Comparison of ENCODE assay signal across 11 mouse cellular contexts in genomic region chr9:109907300-109907699, GRCm38 (mm10). TPM values are rescaled to one million over a fixed set of nuclear protein-coding genes. Genes with fewer than 3 reads are reported as not detected.
DNase-seq lines count a peak whose midpoint lies in the region; ATAC-seq lines count a peak whose summit lies in the region.
"Had no signal": no experiment of that assay in that cellular context is flagged by ENCODE, and none has a peak within 500 bp of the region (broad histone marks: within the 10 kb centered on the region; RNA-seq: fewer than 3 reads in every experiment).

No protein-coding gene starts in this region.

- DNase-seq in embryonic facial prominence, embryonic 10.5 days (ENCODE audit: low spot score) = no peak
- peak; percentile 60 to 79 for DNase-seq in adrenal gland, postnatal 36 days
- DNase-seq in heart, postnatal 14 days = peak; percentile 80 to 85
- DNase-seq in lung, postnatal 25 days (ENCODE audit: low spot score) = peak; percentile 52
- DNase-seq in cerebellum, adult 18-20 months = no peak
- no peak for DNase-seq in cerebellum, postnatal 25 days
- DNase-seq: layer of hippocampus, adult 9-11 months; right cerebral cortex, postnatal 14 days had no signal

- H3K4me2 ChIP-seq in embryonic facial prominence, embryonic 13.5 days = no peak overlapping the region
- no peak overlapping the region for H3K4me2 ChIP-seq in forebrain, embryonic 12.5 days

- no peak for ATAC-seq in embryonic facial prominence, embryonic 13.5 days (ENCODE audit: insufficient number of reproducible peaks, insufficient read depth, low FRiP score, low TSS enrichment, low read depth)
- no peak for ATAC-seq in forebrain, embryonic 12.5 days (ENCODE audit: low FRiP score)

- H3K4me3 ChIP-seq in embryonic facial prominence, embryonic 13.5 days = no peak overlapping the region
- H3K4me3 ChIP-seq in embryonic facial prominence, embryonic 10.5 days = no peak overlapping the region
- H3K4me3 ChIP-seq in forebrain, embryonic 12.5 days (replicated peaks) = no peak overlapping the region
- H3K4me3 ChIP-seq: megakaryocyte, embryonic 14.5 days had no signal

- 50% methylated on average over 8 of the region's 8 CpGs for WGBS in embryonic facial prominence, embryonic 13.5 days
- 64% methylated on average over 8 of the region's 8 CpGs for WGBS in embryonic facial prominence, embryonic 10.5 days
- 64% methylated on average over 8 of the region's 8 CpGs for WGBS in forebrain, embryonic 12.5 days

- no peak overlapping the region for H3K27ac ChIP-seq in embryonic facial prominence, embryonic 13.5 days
- H3K27ac ChIP-seq in embryonic facial prominence, embryonic 10.5 days (replicated peaks) = no peak overlapping the region
- H3K27ac ChIP-seq in forebrain, embryonic 12.5 days = no peak overlapping the region

- H3K9ac ChIP-seq in embryonic facial prominence, embryonic 13.5 days = 0 out of 2 replicates have a peak overlapping the region, but pooled peaks have one; percentile 16
- no peak overlapping the region for H3K9ac ChIP-seq in forebrain, embryonic 12.5 days

- H3K27me3 ChIP-seq in embryonic facial prominence, embryonic 13.5 days = no peaks in the 10 kb centered on the region
- H3K27me3 ChIP-seq in embryonic facial prominence, embryonic 10.5 days (replicated peaks; ENCODE audit: low read depth, poor library complexity, severe bottlenecking) = no peaks in the 10 kb centered on the region
- H3K27me3 ChIP-seq in forebrain, embryonic 12.5 days = no peaks in the 10 kb centered on the region

- H3K36me3 ChIP-seq in embryonic facial prominence, embryonic 13.5 days = no peaks in the 10 kb centered on the region
- H3K36me3 ChIP-seq in embryonic facial prominence, embryonic 10.5 days (replicated peaks) = no peaks in the 10 kb centered on the region
- no peaks in the 10 kb centered on the region for H3K36me3 ChIP-seq in forebrain, embryonic 12.5 days (replicated peaks)

- no peaks in the 10 kb centered on the region for H3K9me3 ChIP-seq in embryonic facial prominence, embryonic 13.5 days
- H3K9me3 ChIP-seq in embryonic facial prominence, embryonic 10.5 days = no peaks in the 10 kb centered on the region
- H3K9me3 ChIP-seq in forebrain, embryonic 12.5 days = no peaks in the 10 kb centered on the region
- H3K9me3 ChIP-seq: megakaryocyte, embryonic 14.5 days had no signal

- intact Hi-C loops in heart, postnatal 14 days (cut with DNase I) = no loop called here

- H3K4me1 ChIP-seq in embryonic facial prominence, embryonic 13.5 days = peaks cover 2% of the 10 kb centered on the region; the same call in 1 of the 2 replicates
- H3K4me1 ChIP-seq in embryonic facial prominence, embryonic 10.5 days = peaks cover 13% of the 10 kb centered on the region
- no peaks in the 10 kb centered on the region for H3K4me1 ChIP-seq in forebrain, embryonic 12.5 days

RNA-seq across cellular contexts. Expression of gene Map4, which starts 24.0 kb away (rescaled TPM):
- 58.0 and 61.0 TPM in 2 replicates for polyA plus RNA-seq in embryonic facial prominence, embryonic 13.5 days (2015; fragmentation: Nextera tagmentation; extraction: Ambion mirVana)
- polyA plus RNA-seq in embryonic facial prominence, embryonic 10.5 days (2016; fragmentation: Nextera tagmentation; extraction: Ambion mirVana) = 48.5 and 61.7 TPM in 2 replicates
- total RNA-seq in adrenal gland, postnatal 36 days (2021) = 10 to 100 TPM; 75.6 to 96.8 TPM
- total RNA-seq in heart, postnatal 14 days (2021) = 100 to 1,000 TPM; 252 to 276 TPM
- polyA plus RNA-seq in forebrain, embryonic 12.5 days (2016; fragmentation: Nextera tagmentation; extraction: Ambion mirVana) = 94.5 and 112 TPM in 2 replicates

RNA-seq across cellular contexts. Expression of gene Cdc25a, which starts 31.9 kb away (rescaled TPM):
- 33.2 and 35.1 TPM in 2 replicates for polyA plus RNA-seq in embryonic facial prominence, embryonic 13.5 days (2015; fragmentation: Nextera tagmentation; extraction: Ambion mirVana)
- 46.7 and 47.0 TPM in 2 replicates for polyA plus RNA-seq in embryonic facial prominence, embryonic 10.5 days (2016; fragmentation: Nextera tagmentation; extraction: Ambion mirVana)
- 10 to 100 TPM; 10.1 to 17.6 TPM for total RNA-seq in adrenal gland, postnatal 36 days (2021)
- total RNA-seq in heart, postnatal 14 days (2021) = 1 to 10 TPM; 5.7 to 6.1 TPM
- polyA plus RNA-seq in forebrain, embryonic 12.5 days (2016; fragmentation: Nextera tagmentation; extraction: Ambion mirVana) = 42.1 and 44.3 TPM in 2 replicates

RNA-seq across cellular contexts. Expression of gene Camp, which starts 57.9 kb away (rescaled TPM):
- 0.76 and 3.4 TPM in 2 replicates for polyA plus RNA-seq in embryonic facial prominence, embryonic 13.5 days (2015; fragmentation: Nextera tagmentation; extraction: Ambion mirVana)
- polyA plus RNA-seq in embryonic facial prominence, embryonic 10.5 days (2016; fragmentation: Nextera tagmentation; extraction: Ambion mirVana) = 0.20 TPM in 1 of 2 replicates, not detected in the other
- under 1 TPM in 1 of 2 experiments, not detected in 1; 0.56 TPM for total RNA-seq in adrenal gland, postnatal 36 days (2021)
- total RNA-seq in heart, postnatal 14 days (2021) = under 1 TPM in 1 of 2 experiments, not detected in 1; 0.61 TPM
- polyA plus RNA-seq in forebrain, embryonic 12.5 days (2016; fragmentation: Nextera tagmentation; extraction: Ambion mirVana) = 0.61 and 0.91 TPM in 2 replicates

Comparison
In these comparisons a context has a peak if more than half of its experiments do, and no peak if none do; other contexts are left out.
1. DNase-seq: peak in adrenal gland, postnatal 36 days (2 of 2), heart, postnatal 14 days (2 of 2) and lung, postnatal 25 days (single experiment); none in embryonic facial prominence, embryonic 10.5 days (single experiment), cerebellum, adult 18-20 months (0 of 2) and cerebellum, postnatal 25 days (0 of 2).